Mouse (Mus musculus) midbrain, embryonic 12.5 days (tissue): ENCODE measurements around the gene Mcts1. TPM values are rescaled to one million over a fixed set of nuclear protein-coding genes. Genes with fewer than 3 reads are reported as not detected.

Experiments
- ATAC-seq: fragments of 200-750 bp; cut with Nextera tagmentation; 2 replicates; pipeline ENCODE4 v1.8.0; 2017; ENCODE audit warnings: low read depth, moderate TSS enrichment, moderate library complexity; ENCODE audit not compliant: low FRiP score
- H3K27ac ChIP-seq: fragments of 300-500 bp; sonication (generic); replicated peaks from 2 replicates; pipeline ENCODE4 v1.5.1; 2016; ENCODE audit warnings: mild to moderate bottlenecking
- H3K27me3 ChIP-seq: fragments of 300-500 bp; sonication (generic); 2 replicates; pipeline ENCODE4 v1.6.1; 2016; ENCODE audit warnings: mild to moderate bottlenecking
- H3K36me3 ChIP-seq: fragments of 300-500 bp; sonication (generic); 2 replicates; pipeline ENCODE4 v1.6.1; 2016
- H3K4me1 ChIP-seq: fragments of 300-500 bp; sonication (generic); 2 replicates; pipeline ENCODE4 v1.6.1; 2016
- H3K4me2 ChIP-seq: fragments of 300-500 bp; sonication (generic); replicated peaks from 2 replicates; pipeline ENCODE4 v1.6.1; 2016; ENCODE audit warnings: mild to moderate bottlenecking, moderate library complexity
- H3K4me3 ChIP-seq: fragments of 300-500 bp; sonication (generic); 2 replicates; pipeline ENCODE4 v1.5.1; 2016; ENCODE audit warnings: mild to moderate bottlenecking
- H3K9ac ChIP-seq: fragments of 300-500 bp; sonication (generic); replicated peaks from 2 replicates; pipeline ENCODE4 v1.6.1; 2016; ENCODE audit warnings: mild to moderate bottlenecking, moderate library complexity
- H3K9me3 ChIP-seq: fragments of 300-500 bp; sonication (generic); 2 replicates; pipeline ENCODE4 v1.6.1; 2016; ENCODE audit warnings: mild to moderate bottlenecking
- WGBS: fragments of 180-500 bp; shearing (Covaris S2); methylation state at CpG from one replicate; pipeline ENCODE4 v1.1.7; 2016; 5-methylcytosine and 5-hydroxymethylcytosine counted together
- polyA plus RNA-seq: library from polyadenylated mRNA; unstranded; fragments of >200 nt; fragmentation: Nextera tagmentation; extraction: Ambion mirVana; gene quantifications from 2 replicates; pipeline ENCODE4 v1.2.1, GENCODE M21; 2016

Mcts1 gene
- polyA plus RNA-seq, 1 experiment from 2014 or later, result 110 TPM

DNA sequence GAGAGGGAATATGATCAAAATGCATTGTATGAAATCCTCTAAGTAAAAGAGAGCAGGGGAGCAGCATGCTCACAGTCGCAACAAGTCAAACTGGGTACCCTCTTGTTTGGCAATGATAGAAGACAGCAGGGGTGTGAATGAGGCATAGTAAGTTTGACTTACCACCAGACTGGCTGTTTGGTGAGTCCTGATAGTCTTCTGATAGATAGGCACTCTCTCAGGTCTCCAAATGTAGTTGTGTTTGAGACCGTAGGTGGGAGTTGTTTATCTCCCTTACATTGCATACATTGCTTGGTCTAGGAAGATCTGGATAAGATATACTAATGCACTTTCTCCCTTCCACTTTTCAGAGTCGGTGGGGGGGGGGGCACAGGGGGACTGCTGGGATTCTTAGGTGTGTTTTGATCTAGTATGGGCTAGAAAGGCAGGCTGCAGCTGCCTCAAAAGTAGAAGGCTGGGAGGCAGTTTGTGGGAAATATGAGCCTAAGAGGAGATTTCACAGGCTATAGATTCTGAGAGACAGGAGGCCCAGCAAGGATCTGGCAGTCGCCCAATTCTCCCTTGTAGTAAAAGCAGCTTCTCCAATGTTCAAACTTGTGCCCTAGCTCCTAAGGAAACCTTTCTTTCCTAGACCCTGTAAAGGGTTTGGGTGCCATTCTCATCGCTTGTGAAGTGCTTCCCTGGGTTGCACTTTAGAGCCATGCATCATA lies 7.0 kb upstream of the Mcts1 start:
- Histone ChIP-seq H3K9me3 (no peaks in the 10 kb centered on the region), H3K27ac (no peak overlapping the region), H3K36me3 (no peaks in the 10 kb centered on the region), H3K4me3 (no peak overlapping the region), H3K4me2 (no peak overlapping the region), H3K9ac (no peak overlapping the region), H3K27me3 (no peaks in the 10 kb centered on the region), H3K4me1 (no peaks in the 10 kb centered on the region)
- ATAC-seq, result no peak
- 77% methylated on average over 5 of the region's 5 CpGs for WGBS

DNA sequence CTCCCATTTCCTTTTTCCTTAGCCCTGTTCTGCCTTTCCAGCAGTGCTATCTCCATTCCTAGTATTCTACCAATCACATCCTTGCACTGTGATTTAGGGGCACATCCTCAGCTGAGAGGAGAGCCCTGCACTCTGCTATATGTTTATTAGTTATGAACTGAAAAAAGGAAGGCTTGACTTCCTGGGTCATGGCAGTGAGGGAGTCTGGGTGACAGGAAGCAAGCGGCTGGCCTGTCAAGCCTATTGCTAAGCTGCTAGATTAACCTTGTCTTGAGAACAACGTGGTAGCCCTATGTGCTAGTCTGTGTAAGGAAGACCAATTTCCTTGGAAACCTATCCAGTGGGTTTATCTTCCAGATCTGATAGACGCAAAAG lies 604 bp downstream of the Mcts1 start:
- Histone ChIP-seq H3K36me3 (no peaks in the 10 kb centered on the region), H3K4me2 (peak overlapping the region; percentile 54), H3K9ac (peak overlapping the region; percentile 55), H3K4me1 (no peaks in the 10 kb centered on the region), H3K27ac (peak overlapping the region; percentile 84), H3K27me3 (no peaks in the 10 kb centered on the region), H3K9me3 (no peaks in the 10 kb centered on the region), H3K4me3 (peak overlapping the region; percentile 50)
- WGBS, result 14% methylated on average over 3 of the region's 3 CpGs
- ATAC-seq, result peak; percentile 59

DNA sequence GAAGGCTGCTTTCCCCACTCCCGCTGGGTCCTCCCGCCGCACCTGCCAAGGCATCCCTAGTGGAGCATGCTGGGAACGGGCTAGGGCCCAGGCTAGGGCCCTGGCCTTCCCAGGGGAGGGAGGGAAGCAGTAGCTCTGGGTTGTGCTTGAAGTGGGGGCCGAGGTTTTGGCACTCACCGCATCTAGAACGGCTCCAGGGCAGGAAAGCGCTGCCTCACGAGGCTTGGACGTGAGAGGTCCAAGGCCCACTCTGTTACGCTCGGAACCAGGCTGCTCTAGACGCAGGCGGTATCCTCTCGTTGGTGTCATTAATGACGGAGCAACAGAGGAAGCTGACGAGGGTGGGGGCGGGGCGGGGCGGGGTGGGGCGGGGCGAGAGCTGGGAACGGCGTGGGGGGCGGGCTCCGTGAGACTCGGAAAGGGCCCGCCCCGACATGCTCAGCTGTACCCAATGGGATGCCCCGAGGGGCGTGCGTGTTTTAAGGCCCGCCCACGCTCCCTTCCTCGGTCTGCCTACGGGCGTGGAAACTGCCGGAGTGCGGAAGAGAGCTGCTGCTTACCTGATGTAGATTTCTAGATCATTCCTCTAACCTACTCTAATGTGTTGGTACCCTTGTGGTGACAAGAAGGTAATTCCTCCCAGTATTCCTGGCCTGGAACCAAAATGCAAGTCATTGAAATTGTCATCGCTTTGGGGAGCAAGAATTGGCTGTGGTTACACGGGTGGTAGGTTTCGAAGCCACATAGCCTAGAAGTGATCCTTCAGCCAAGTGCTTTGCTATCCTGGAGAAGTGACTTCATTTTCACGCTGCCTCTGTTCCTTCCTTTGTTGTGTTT lies 34.6 kb downstream of the Mcts1 start, which contains the start of gene C1galt1c1:
TSS of gene C1galt1c1 (minus strand) at position 287 of the 837 bp plus-strand sequence.
- ATAC-seq, result peak; percentile 99

DNA sequence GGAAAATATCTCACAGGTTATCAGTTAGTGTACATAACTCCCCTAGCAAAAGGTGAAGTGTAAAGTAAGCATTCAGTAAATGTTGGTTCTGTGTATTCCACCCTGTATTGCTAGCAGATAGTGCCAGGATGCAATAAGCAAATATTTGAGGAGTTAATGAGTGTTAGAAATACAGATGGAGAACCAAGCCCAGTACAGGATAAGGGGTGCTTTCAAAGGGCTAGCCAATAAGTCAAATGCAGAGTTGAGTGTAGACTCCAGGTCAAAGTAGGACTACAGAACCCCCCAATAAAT lies 35.2 kb downstream of the Mcts1 start:
- ATAC-seq, result no peak; the same call in 1 of the 2 replicates

More for the DNA sequence above, 34.6 kb downstream of the Mcts1 start, which contains the start of gene C1galt1c1:
- H3K9me3 ChIP-seq, result no peaks in the 10 kb centered on the region
- H3K27me3 ChIP-seq, result no peaks in the 10 kb centered on the region
- H3K4me1 ChIP-seq, result peaks cover 4% of the 10 kb centered on the region; the same call in 1 of the 2 replicates
- H3K36me3 ChIP-seq, result no peaks in the 10 kb centered on the region
- peak within 1 kb of the TSS; percentile 52 for H3K4me3 ChIP-seq
- H3K9ac ChIP-seq, result peak within 1 kb of the TSS; percentile 52
- H3K27ac ChIP-seq, result peak within 1 kb of the TSS; percentile 84
- peak within 1 kb of the TSS; percentile 47 for H3K4me2 ChIP-seq
- WGBS, result 25% methylated on average over 43 of the region's 43 CpGs

DNA sequence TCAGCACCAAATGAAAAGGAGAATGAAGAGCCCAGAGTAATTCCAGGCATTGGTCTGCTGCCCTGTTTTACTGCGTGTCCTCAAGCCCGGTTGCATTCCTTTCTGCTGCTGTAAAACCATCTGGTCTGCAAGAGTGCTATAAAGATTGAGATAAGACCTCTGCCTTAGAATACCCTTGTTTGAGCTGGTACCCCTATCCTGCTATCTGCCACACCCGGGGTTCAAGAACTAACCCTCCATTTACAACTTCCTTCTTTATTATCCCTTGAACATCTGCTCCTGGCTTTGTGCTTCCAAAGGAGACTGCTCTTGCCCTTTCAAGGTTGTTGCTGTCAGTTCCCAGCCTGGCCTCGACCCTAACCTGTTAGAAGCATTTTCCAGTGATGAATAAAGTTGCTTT lies 41.1 kb downstream of the Mcts1 start:
- Histone ChIP-seq H3K36me3 (no peaks in the 10 kb centered on the region), H3K9ac (no peak overlapping the region), H3K4me3 (no peak overlapping the region), H3K4me1 (no peaks in the 10 kb centered on the region), H3K27ac (no peak overlapping the region), H3K4me2 (no peak overlapping the region), H3K27me3 (no peaks in the 10 kb centered on the region), H3K9me3 (no peaks in the 10 kb centered on the region)
- ATAC-seq, result no peak
- WGBS, result 67% methylated on average over 4 of the region's 4 CpGs

More for the DNA sequence above, 35.2 kb downstream of the Mcts1 start:
- Histone ChIP-seq H3K4me3 (peak overlapping the region; percentile 52), H3K9ac (0 out of 2 replicates have a peak overlapping the region, but pooled peaks have one; percentile 6), H3K27ac (no peak overlapping the region), H3K4me1 (peaks cover 4% of the 10 kb centered on the region; the same call in 1 of the 2 replicates), H3K4me2 (peak overlapping the region; percentile 47), H3K36me3 (no peaks in the 10 kb centered on the region), H3K27me3 (no peaks in the 10 kb centered on the region), H3K9me3 (no peaks in the 10 kb centered on the region)

DNA sequence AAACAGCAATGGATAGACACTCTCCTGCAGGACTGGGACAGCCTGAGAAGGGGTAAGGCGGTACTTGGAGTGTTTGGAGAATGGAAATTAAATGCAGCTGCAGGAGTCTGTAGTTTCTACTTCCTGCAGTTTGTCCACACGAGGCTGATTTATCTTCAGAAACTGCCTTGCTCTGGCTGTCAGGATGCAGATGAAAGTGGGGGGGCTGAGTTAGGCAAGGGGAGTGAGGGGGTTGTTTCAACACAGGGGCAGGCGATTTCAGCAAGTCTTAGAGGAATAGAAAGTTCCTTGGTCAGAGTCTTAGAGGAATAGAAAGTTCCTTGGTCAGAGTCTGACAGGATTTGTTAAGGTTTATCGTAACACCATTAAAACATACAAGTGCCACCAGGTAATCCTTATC lies 41.8 kb downstream of the Mcts1 start:
- H3K36me3 ChIP-seq, result no peaks in the 10 kb centered on the region
- no peak overlapping the region for H3K4me2 ChIP-seq
- H3K27me3 ChIP-seq, result no peaks in the 10 kb centered on the region
- H3K4me1 ChIP-seq, result no peaks in the 10 kb centered on the region
- no peak overlapping the region for H3K9ac ChIP-seq
- no peak overlapping the region for H3K4me3 ChIP-seq
- H3K9me3 ChIP-seq, result no peaks in the 10 kb centered on the region
- no peak for ATAC-seq
- WGBS, result 77% methylated on average over 4 of the region's 4 CpGs
- no peak overlapping the region for H3K27ac ChIP-seq

DNA sequence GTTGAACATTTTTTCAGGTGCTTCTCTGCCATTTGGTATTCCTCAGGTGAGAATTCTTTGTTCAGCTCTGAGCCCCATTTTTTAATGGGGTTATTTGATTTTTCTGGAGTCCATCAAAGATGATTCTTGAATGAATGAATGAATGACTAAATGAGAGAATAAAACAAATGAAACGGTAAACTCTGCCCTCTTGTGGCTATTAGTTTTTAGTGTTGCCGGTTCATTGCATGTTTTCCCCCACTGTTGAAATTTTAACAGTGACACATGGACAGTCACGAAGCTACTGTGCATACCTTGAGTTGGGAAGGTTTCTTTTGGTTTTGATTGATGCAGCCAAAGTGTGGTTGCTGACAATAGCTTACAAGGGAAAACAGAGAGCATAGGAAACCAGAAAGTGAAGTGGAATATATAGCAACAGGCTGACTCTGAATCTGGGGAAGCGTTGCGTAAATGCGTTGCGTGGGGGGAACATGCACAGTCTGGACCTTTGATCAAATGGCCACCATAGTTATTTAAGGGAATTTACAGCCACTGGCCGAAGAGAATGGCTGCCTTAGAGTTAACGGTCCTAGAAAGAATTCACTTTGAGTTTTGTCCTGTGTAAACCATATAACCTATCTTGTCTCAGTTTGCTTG lies 50.1 kb downstream of the Mcts1 start:
- Histone ChIP-seq H3K9me3 (0 out of 2 replicates have a peak, but pooled peaks cover 3% of the 10 kb centered on the region), H3K36me3 (no peaks in the 10 kb centered on the region), H3K4me3 (no peak overlapping the region), H3K27me3 (no peaks in the 10 kb centered on the region), H3K4me2 (no peak overlapping the region), H3K9ac (no peak overlapping the region), H3K27ac (no peak overlapping the region), H3K4me1 (no peaks in the 10 kb centered on the region)
- no peak for ATAC-seq
- 67% methylated on average over 9 of the region's 9 CpGs for WGBS

DNA sequence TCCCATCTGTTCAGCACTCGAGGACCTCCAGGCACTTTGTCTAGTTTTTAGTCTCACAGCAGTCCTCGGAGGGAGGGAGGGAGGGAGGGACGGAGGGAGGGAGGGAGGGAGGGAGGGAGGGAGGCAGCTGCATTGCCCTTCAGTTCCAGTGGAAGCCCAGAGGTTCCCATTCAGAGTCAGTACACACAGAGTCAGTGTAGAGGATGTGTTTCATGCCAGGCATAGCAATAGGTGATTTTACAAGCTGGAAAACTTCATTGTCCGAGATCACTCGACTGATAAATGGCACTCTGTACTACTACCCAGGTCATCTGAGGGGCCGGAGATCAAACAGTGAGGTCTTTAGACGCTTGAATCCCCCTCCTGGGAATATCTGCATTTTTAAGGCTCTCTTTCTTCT lies 50.8 kb downstream of the Mcts1 start:
- WGBS, result 49% methylated on average over 5 of the region's 7 CpGs
- H3K4me2 ChIP-seq, result no peak overlapping the region
- H3K27ac ChIP-seq, result no peak overlapping the region
- no peaks in the 10 kb centered on the region for H3K27me3 ChIP-seq
- no peak overlapping the region for H3K4me3 ChIP-seq
- no peak overlapping the region for H3K9ac ChIP-seq
- no peaks in the 10 kb centered on the region for H3K36me3 ChIP-seq
- ATAC-seq, result no peak
- H3K9me3 ChIP-seq, result 0 out of 2 replicates have a peak, but pooled peaks cover 3% of the 10 kb centered on the region
- no peaks in the 10 kb centered on the region for H3K4me1 ChIP-seq

DNA sequence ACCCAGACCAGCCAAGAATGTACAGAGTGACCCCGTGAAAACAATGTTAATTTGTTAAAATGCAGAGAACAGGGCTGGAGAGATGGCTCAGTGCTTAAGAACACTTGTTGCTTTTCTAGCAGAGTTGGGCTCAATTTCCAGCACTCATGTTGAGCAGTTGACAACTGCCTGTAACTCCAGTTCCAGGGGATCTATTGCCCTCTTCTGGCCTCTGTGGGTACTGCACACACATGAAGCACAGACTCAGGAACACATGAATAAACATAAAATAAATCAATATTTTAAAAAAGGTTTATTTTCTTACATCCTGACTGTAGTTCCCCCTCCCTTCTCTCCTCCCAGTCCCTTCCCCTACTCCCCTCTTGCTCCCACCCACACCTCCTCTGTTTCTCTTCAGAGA lies 52.8 kb downstream of the Mcts1 start:
- H3K27me3 ChIP-seq, result no peaks in the 10 kb centered on the region
- no peaks in the 10 kb centered on the region for H3K4me1 ChIP-seq
- H3K27ac ChIP-seq, result no peak overlapping the region
- WGBS, result 84% methylated on average over 1 of the region's 1 CpGs
- H3K9me3 ChIP-seq, result 0 out of 2 replicates have a peak, but pooled peaks cover 3% of the 10 kb centered on the region
- H3K4me2 ChIP-seq, result no peak overlapping the region
- H3K4me3 ChIP-seq, result no peak overlapping the region
- no peak for ATAC-seq
- no peak overlapping the region for H3K9ac ChIP-seq
- H3K36me3 ChIP-seq, result no peaks in the 10 kb centered on the region

DNA sequence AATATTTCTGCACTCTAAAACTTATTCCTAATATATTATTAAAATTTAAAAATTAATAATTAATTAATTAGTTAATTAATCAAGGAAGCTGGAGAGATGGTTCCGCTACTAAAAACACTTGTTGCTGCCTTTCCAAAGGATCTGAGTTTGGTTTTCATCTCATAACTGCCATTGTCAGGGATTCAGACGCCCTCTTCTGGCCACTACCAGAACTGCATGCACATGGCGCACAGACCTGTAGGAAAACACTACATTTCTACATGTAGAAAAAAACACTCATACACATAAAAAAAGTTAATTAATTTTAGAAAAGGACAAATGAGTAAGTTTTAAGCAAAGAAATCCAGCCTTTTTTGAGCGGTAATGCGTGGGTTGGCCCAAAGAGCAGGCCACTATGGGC lies 54.3 kb downstream of the Mcts1 start:
- Histone ChIP-seq H3K27ac (no peak overlapping the region), H3K36me3 (no peaks in the 10 kb centered on the region), H3K9me3 (0 out of 2 replicates have a peak, but pooled peaks cover 3% of the 10 kb centered on the region), H3K4me2 (no peak overlapping the region), H3K4me3 (no peak overlapping the region), H3K9ac (no peak overlapping the region), H3K4me1 (no peaks in the 10 kb centered on the region), H3K27me3 (no peaks in the 10 kb centered on the region)
- ATAC-seq, result no peak
- 84% methylated on average over 5 of the region's 5 CpGs for WGBS

DNA sequence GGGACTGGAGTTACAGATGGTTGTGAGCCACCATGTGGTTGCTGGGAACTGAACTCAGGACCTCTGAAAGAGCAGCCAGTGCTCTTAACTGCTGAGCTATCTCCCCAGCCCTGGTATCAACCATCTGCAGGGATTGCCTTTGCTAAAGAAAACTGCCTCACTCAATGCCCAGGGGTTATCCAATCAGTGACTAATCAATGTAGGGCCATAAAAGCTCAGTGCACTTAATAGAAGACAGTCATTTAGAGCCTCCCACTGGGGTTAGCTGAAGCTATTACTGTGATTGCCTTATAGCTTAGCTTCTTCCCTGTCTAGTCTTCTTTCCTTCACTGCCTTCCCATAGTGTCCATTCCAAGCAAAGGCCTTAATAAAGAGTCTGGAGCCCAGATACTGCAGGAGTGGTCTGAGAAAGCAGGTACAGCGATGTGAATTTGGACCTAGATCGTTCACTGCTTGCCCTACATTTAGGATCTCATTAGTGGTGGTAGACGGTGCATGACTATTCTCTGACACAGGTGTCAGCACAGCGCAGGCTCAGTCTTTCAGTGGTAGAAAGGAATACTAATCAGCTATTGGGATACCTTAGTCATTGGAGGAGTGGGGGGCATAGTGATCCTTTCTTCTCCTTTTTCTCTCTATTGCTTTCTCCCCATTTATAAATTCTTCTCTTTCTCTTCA lies 56.0 kb downstream of the Mcts1 start:
- Histone ChIP-seq H3K4me3 (no peak overlapping the region), H3K36me3 (no peaks in the 10 kb centered on the region), H3K4me1 (no peaks in the 10 kb centered on the region), H3K27ac (no peak overlapping the region), H3K27me3 (no peaks in the 10 kb centered on the region), H3K9ac (no peak overlapping the region), H3K4me2 (no peak overlapping the region), H3K9me3 (0 out of 2 replicates have a peak, but pooled peaks cover 3% of the 10 kb centered on the region)
- WGBS, result 78% methylated on average over 4 of the region's 4 CpGs
- no peak for ATAC-seq
